Mouse (Mus musculus) kidney, adult 11 months (tissue): ENCODE results near the gene Cdc42ep3.

Source experiments
- DNase-seq: peaks from one replicate; pipeline ENCODE4 v3.0.0; 2022

The Cdc42ep3 gene

DNA sequence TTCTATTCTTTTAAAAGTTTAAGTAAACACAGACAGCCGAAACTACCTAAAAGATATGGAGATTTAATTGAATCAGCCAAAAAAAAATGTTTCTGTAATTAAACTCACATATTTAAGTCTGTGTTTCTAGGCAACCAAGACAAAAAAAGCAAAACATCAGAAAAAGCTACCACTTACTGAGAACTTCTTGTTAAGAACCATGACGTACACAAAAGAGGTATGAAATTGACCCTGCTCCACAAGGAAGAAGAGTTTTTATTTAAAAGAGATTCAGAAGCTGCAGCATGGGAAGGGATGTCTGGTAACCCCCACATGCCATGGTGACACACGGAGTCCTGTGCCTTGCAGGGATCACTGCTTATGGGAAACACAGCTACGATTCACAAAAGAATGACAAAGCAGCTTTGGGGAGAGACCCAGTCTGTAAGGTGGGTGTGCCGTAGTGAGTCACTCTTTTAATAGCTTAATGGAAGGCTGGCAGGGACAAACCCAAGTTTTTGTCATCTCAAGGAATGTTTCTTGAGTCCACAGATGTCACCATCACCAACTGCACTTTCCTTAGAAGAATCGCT is 69.8 kb downstream of the Cdc42ep3 start:
- DNase-seq, result no peak
